Mouse (Mus musculus) liver, embryonic 12.5 days (tissue): ENCODE measurements around the gene Eif2b5. TPM values are rescaled to one million over a fixed set of nuclear protein-coding genes. Genes with fewer than 3 reads are reported as not detected.
A peak's percentile ranks its signal among the peaks of the same experiment; 100 is the strongest.

ENCODE experiments used
- ATAC-seq: fragments of 200-750 bp; cut with Nextera tagmentation; 2 replicates; pipeline ENCODE4 v1.8.0; 2017; ENCODE audit warnings: moderate number of reproducible peaks, mild to moderate bottlenecking, moderate library complexity
- H3K27ac ChIP-seq: fragments of 300-500 bp; sonication (generic); 2 replicates; pipeline ENCODE4 v1.5.1; 2016; ENCODE audit warnings: mild to moderate bottlenecking
- H3K27me3 ChIP-seq: fragments of 300-500 bp; sonication (generic); replicated peaks from 2 replicates; pipeline ENCODE4 v1.6.1; 2016; ENCODE audit warnings: mild to moderate bottlenecking, moderate library complexity
- H3K36me3 ChIP-seq: fragments of 300-500 bp; sonication (generic); 2 replicates; pipeline ENCODE4 v1.6.1; 2016; ENCODE audit warnings: mild to moderate bottlenecking, moderate library complexity
- H3K4me1 ChIP-seq: fragments of 300-500 bp; sonication (generic); 2 replicates; pipeline ENCODE4 v1.6.1; 2016
- H3K4me2 ChIP-seq: fragments of 300-500 bp; sonication (generic); 2 replicates; pipeline ENCODE4 v1.6.1; 2016; ENCODE audit warnings: mild to moderate bottlenecking, moderate library complexity
- H3K4me3 ChIP-seq: fragments of 300-500 bp; sonication (generic); 2 replicates; pipeline ENCODE4 v1.5.1; 2016; ENCODE audit warnings: mild to moderate bottlenecking, moderate library complexity
- H3K9ac ChIP-seq: fragments of 300-500 bp; sonication (generic); 2 replicates; pipeline ENCODE4 v1.6.1; 2016; ENCODE audit warnings: mild to moderate bottlenecking, moderate library complexity
- H3K9me3 ChIP-seq: fragments of 300-500 bp; sonication (generic); replicated peaks from 2 replicates; pipeline ENCODE4 v1.6.1; 2016; ENCODE audit warnings: mild to moderate bottlenecking, moderate library complexity
- WGBS: fragments of 180-500 bp; shearing (Covaris S2); methylation state at CpG from one replicate; pipeline ENCODE4 v1.1.7; 2016; ENCODE audit not compliant: insufficient replicate concordance; 5-methylcytosine and 5-hydroxymethylcytosine counted together
- polyA plus RNA-seq: library from polyadenylated mRNA; unstranded; fragments of >200 nt; fragmentation: Nextera tagmentation; extraction: Ambion mirVana; gene quantifications from 2 replicates; pipeline ENCODE4 v1.2.1, GENCODE M21; 2016

The Eif2b5 gene
- polyA plus RNA-seq, 1 experiment from 2014 or later = 99.7 TPM

GRCm38 (mm10) chr16:20491301-20491700 is 7.3 kb upstream of the Eif2b5 start:
- no peak overlapping the region for H3K9ac ChIP-seq
- no peak overlapping the region for H3K4me2 ChIP-seq
- no peaks in the 10 kb centered on the region for H3K27me3 ChIP-seq
- no peak for ATAC-seq
- no peaks in the 10 kb centered on the region for H3K9me3 ChIP-seq
- no peaks in the 10 kb centered on the region for H3K4me1 ChIP-seq
- no peak overlapping the region for H3K4me3 ChIP-seq
- H3K36me3 ChIP-seq = no peaks in the 10 kb centered on the region
- 60% methylated on average over 2 of the region's 2 CpGs for WGBS
- no peak overlapping the region for H3K27ac ChIP-seq

- 53% methylated on average over 2 of the region's 2 CpGs for WGBS
- ATAC-seq = no peak
- Histone ChIP-seq H3K27me3 (no peaks in the 10 kb centered on the region), H3K4me1 (peaks cover 7% of the 10 kb centered on the region), H3K9ac (no peak overlapping the region), H3K4me2 (no peak overlapping the region), H3K36me3 (no peaks in the 10 kb centered on the region), H3K27ac (no peak overlapping the region), H3K9me3 (no peaks in the 10 kb centered on the region), H3K4me3 (no peak overlapping the region)
Measured at GRCm38 (mm10) chr16:20493452-20493851, 5.2 kb upstream of the Eif2b5 start.

DNA sequence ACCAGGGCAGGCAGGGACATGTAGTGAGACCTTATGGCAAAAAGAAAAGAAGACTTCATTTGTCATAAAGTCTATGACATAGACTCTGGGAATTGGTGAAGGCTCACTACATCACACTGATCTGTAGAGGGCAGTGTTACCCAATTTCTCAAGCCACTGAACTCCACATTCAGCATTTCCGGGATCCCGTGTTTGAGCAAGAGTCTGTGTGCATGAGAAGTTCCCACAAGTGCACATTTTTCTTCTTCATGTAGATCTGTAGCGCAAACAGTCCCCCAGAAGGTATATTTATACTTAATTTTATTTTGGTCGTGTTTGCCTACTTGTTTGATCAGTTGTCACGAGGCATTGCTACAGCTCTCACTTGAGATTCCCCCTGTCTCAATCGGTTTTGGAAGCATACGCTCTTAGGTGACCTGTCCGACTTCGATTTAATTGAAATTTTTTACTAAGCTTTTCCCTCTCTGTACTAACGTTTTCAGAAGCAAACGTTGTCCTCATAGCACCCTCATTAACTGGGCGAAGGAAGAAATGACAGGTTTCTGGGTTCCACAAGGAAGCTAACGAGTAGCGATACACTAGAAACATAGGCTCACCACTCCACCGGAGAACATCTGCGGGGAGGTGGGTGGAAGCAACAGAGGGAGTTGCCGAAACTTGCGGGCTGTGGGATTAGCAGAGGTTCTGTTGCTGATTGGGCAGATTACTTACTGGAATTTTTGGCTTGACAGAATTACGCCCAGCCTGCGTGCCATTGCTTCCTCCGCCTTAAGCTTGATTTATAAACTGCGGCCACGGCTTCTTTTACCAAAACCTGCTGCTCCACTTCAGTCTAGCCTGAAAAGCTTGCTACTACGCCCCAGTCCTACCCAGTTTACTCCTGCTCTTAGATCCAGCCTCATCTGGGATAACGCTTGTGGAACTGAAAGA is 1.7 kb upstream of the Eif2b5 start:
- peaks cover 18% of the 10 kb centered on the region for H3K36me3 ChIP-seq
- H3K27ac ChIP-seq = 0 out of 2 replicates have a peak overlapping the region, but pooled peaks have one; percentile 2
- no peak for ATAC-seq
- no peaks in the 10 kb centered on the region for H3K9me3 ChIP-seq
- H3K9ac ChIP-seq = peak overlapping the region; percentile 56
- peak overlapping the region; percentile 64 for H3K4me2 ChIP-seq
- H3K4me3 ChIP-seq = peak overlapping the region; percentile 43
- H3K4me1 ChIP-seq = peaks cover 18% of the 10 kb centered on the region
- H3K27me3 ChIP-seq = no peaks in the 10 kb centered on the region
- WGBS = 19% methylated on average over 25 of the region's 25 CpGs

- H3K9ac ChIP-seq = peak overlapping the region; percentile 87
- H3K27ac ChIP-seq = peak overlapping the region; percentile 57; the same call in 1 of the 2 replicates
Measured at GRCm38 (mm10) chr16:20497980-20498676, 489 bp upstream of the Eif2b5 start.

GRCm38 (mm10) chr16:20506000-20506399 is 7.4 kb downstream of the Eif2b5 start:
- H3K4me3 ChIP-seq = no peak overlapping the region
- no peak for ATAC-seq
- no peaks in the 10 kb centered on the region for H3K4me1 ChIP-seq
- H3K36me3 ChIP-seq = peaks cover 100% of the 10 kb centered on the region
- H3K4me2 ChIP-seq = no peak overlapping the region
- no peak overlapping the region for H3K9ac ChIP-seq
- no peak overlapping the region for H3K27ac ChIP-seq
- H3K27me3 ChIP-seq = no peaks in the 10 kb centered on the region
- 85% methylated on average over 8 of the region's 8 CpGs for WGBS
- no peaks in the 10 kb centered on the region for H3K9me3 ChIP-seq

More at GRCm38 (mm10) chr16:20497980-20498676, 489 bp upstream of the Eif2b5 start:
- Histone ChIP-seq H3K27me3 (no peaks in the 10 kb centered on the region), H3K36me3 (peaks cover 30% of the 10 kb centered on the region), H3K4me3 (peak overlapping the region; percentile 87), H3K4me1 (peaks cover 18% of the 10 kb centered on the region), H3K9me3 (no peaks in the 10 kb centered on the region), H3K4me2 (peak overlapping the region; percentile 81)
- 15% methylated on average over 16 of the region's 16 CpGs for WGBS
- ATAC-seq = no peak

DNA sequence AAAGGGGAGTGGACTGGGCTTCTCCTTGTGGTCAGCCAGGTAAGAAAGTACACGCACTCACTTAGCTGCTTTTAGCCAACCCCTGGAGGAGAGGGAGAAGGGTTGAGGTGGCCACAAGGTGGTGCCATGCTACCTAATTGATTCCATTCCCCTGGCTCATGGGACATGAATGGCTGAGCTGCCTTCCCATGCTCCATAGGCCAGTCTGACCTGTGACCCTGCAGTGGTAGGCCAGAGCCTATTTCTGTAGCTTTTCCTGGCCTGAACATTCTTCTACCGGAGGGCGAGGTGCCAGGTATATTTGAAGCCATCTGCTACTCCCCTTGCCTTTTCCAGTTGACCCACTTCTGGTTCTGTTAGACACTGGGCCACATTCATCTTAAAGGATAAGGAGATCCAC is 10.7 kb downstream of the Eif2b5 start:
- H3K4me2 ChIP-seq = no peak overlapping the region
- WGBS = 84% methylated on average over 3 of the region's 3 CpGs
- ATAC-seq = no peak
- peaks cover 74% of the 10 kb centered on the region for H3K36me3 ChIP-seq
- H3K27me3 ChIP-seq = no peaks in the 10 kb centered on the region
- H3K27ac ChIP-seq = no peak overlapping the region
- H3K9ac ChIP-seq = no peak overlapping the region
- no peaks in the 10 kb centered on the region for H3K4me1 ChIP-seq
- H3K4me3 ChIP-seq = no peak overlapping the region
- no peaks in the 10 kb centered on the region for H3K9me3 ChIP-seq

- H3K4me1 ChIP-seq = peaks cover 6% of the 10 kb centered on the region
- H3K27me3 ChIP-seq = no peaks in the 10 kb centered on the region
- no peak overlapping the region for H3K27ac ChIP-seq
- ATAC-seq = no peak
- no peak overlapping the region for H3K4me2 ChIP-seq
- no peak overlapping the region for H3K4me3 ChIP-seq
- H3K9me3 ChIP-seq = no peaks in the 10 kb centered on the region
- no peak overlapping the region for H3K9ac ChIP-seq
- peaks cover 54% of the 10 kb centered on the region for H3K36me3 ChIP-seq
- 80% methylated on average over 7 of the region's 7 CpGs for WGBS
Measured at GRCm38 (mm10) chr16:20511277-20511847, 12.7 kb downstream of the Eif2b5 start.

DNA sequence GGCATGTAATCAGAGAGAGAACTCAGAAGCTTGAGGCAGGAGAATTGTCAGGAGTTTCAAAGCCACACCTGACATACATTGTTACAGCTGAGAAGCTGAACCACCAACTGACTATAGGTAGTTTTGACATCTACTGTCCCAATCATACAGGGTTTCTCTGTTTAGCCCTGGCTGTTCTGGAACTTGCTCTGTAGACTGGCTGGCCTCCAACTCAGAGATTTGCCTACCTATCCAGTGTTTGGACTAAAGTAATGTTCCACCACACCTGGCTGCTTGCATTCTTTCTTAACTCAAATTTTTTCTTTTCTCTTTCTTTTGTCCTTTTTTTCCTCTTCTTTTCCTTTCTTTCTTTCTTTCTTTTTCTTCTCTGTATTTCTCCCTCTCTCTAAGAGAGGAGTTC is 17.4 kb downstream of the Eif2b5 start:
- Histone ChIP-seq H3K36me3 (peaks cover 19% of the 10 kb centered on the region), H3K27me3 (no peaks in the 10 kb centered on the region), H3K9me3 (no peaks in the 10 kb centered on the region), H3K9ac (peak overlapping the region; percentile 97), H3K27ac (peak overlapping the region; percentile 91), H3K4me3 (peak overlapping the region; percentile 95), H3K4me1 (peaks cover 46% of the 10 kb centered on the region), H3K4me2 (peak overlapping the region; percentile 94)
- no peak for ATAC-seq

- Histone ChIP-seq H3K4me3 (peak within 1 kb of the TSS; percentile 95), H3K9me3 (no peaks in the 10 kb centered on the region), H3K27ac (peak within 1 kb of the TSS; percentile 91), H3K27me3 (no peaks in the 10 kb centered on the region), H3K4me2 (peak within 1 kb of the TSS; percentile 94), H3K9ac (peak within 1 kb of the TSS; percentile 97), H3K4me1 (peaks cover 46% of the 10 kb centered on the region), H3K36me3 (peaks cover 20% of the 10 kb centered on the region)
- ATAC-seq = peak; percentile 96
- under 1% methylated on average over 50 of the region's 55 CpGs for WGBS
Measured at GRCm38 (mm10) chr16:20516726-20517201, 18.1 kb downstream of the Eif2b5 start, which contains the start of gene Dvl3. Gene Dvl3, plus strand, starts transcription at chr16:20516982.

DNA sequence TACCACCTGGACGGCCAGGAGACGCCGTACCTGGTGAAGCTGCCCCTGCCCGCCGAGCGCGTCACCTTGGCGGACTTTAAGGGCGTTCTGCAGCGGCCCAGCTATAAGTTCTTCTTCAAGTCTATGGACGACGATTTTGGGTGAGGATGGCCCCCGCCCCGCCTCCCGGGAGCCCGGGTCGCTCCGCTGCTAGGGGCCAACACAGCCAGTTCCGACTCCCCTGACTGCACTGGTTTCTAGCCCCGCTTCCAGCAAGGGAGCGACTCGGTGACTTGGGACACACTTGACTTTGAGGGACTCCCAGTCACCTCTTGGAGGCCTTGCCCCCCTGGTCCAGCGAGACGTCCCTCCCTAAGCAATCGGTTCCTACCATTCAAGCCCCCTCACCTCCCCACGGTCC is 18.6 kb downstream of the Eif2b5 start:
- peak overlapping the region; percentile 97 for H3K9ac ChIP-seq
- H3K9me3 ChIP-seq = no peaks in the 10 kb centered on the region
- peaks cover 24% of the 10 kb centered on the region for H3K36me3 ChIP-seq
- H3K4me3 ChIP-seq = peak overlapping the region; percentile 95
- peak; percentile 56 for ATAC-seq
- H3K4me2 ChIP-seq = peak overlapping the region; percentile 94
- H3K27me3 ChIP-seq = no peaks in the 10 kb centered on the region
- peaks cover 46% of the 10 kb centered on the region for H3K4me1 ChIP-seq
- peak overlapping the region; percentile 91 for H3K27ac ChIP-seq
- WGBS = under 1% methylated on average over 26 of the region's 26 CpGs

- WGBS = 21% methylated on average over 6 of the region's 6 CpGs
- Histone ChIP-seq H3K9me3 (no peaks in the 10 kb centered on the region), H3K9ac (peak overlapping the region; percentile 97), H3K4me2 (peak overlapping the region; percentile 94), H3K27me3 (no peaks in the 10 kb centered on the region), H3K27ac (peak overlapping the region; percentile 91), H3K4me1 (peaks cover 46% of the 10 kb centered on the region), H3K36me3 (peaks cover 25% of the 10 kb centered on the region), H3K4me3 (peak overlapping the region; percentile 95)
- peak; percentile 25 for ATAC-seq
Measured at GRCm38 (mm10) chr16:20517701-20518374, 19.2 kb downstream of the Eif2b5 start.
